Mouse (Mus musculus) right cerebral cortex, postnatal 10 days (tissue): ENCODE measurements at regions not wholly inside any gene's neighbourhood (a gene's known extent, or its start where the extent isn't known, plus 50 kb on each side); places are given as distances from the start of the nearest gene placed in this dataset.

ENCODE experiments used
- DNase-seq, 2 experiments: peaks; one replicate each; pipeline ENCODE4 v3.0.0; 2021; ENCODE audit warnings: low spot score in 2 of 2

GRCm38 (mm10) chr1:169872865-169873264, 55.6 kb upstream of the Ccdc190 start:
- no peak for DNase-seq

DNA sequence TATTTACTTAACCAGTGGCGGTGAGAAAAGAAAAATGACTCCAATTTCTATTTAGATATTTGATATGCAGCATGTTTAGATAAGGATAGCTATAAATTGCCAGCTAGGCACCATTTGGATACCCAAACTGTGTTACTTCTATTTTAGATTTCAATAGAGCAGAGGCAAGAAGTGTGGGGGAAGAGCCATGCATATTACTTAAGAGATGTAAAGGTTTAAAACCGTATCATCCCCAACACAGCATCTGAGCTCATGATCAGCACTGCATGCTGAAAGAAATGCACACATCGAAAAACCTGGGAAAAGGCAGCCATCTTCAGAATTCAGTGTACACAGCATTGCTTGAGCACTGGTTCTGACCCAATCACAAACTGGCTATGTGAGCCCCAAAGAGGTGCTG, 59.8 kb upstream of the Ccdc190 start:
- peak; percentile 26 to 39 for DNase-seq

- no peak for DNase-seq
Measured at GRCm38 (mm10) chr1:169867453-169867852, 61.0 kb upstream of the Ccdc190 start.

GRCm38 (mm10) chr1:169866840-169867239, 61.6 kb upstream of the Ccdc190 start:
- DNase-seq = no peak

DNA sequence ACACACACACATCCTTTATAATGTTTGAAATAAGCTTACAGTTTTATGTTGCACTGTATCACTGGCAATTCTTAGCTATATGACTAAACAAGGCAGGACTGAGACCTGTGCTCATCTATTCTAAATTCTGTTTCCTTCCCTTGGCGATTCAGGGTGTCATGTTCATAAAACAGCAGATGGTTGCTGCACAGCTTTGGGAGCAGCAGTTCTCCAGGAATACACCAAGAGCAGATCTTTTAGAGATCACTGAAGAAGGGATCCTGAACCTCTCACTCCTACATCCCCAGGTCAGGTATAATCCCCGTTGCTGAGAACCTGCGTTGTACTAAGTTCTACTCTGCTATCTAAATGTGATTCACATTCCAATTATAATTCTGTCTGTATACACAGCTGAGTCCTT, 69.4 kb upstream of the Ccdc190 start:
- DNase-seq = no peak

GRCm38 (mm10) chr1:169851663-169852062, 76.8 kb upstream of the Ccdc190 start:
- DNase-seq = peak in 1 of 2 experiments; percentile 45

DNA sequence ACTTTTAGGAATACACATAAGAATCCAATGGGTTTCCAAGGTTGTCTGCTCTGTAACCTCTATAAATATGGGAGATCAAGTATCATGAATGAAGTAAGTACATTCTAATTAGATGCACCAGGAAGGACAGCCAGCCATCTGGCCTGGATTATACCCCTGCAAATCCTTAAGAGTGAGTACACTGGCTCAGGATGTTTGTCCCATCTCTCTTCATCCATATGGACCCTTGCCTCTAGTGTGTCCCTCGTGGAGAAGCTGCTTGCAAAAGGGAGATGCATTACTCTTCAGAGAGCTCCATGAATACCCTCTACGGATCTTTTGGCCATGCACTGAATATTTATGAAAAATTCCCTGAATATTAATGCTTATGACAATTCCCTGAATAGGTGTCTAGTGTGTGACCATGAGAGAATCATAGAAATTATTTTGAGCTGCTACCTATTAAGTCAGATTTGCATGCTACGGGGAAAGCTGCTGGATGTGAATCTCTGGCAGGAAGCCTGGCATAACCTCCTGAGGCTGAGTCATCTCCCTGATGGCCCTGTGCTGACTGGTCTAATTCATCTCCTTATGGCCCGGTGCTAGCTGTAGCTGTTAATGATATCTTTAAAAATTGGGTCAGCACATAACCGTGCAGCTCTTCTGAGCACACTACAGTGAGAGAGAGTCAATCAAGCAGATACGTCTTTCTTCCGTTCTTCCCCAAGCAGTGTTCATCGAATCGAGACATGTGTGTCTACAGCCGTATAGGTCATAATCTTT, 80.0 kb upstream of the Ccdc190 start:
- no peak for DNase-seq

DNA sequence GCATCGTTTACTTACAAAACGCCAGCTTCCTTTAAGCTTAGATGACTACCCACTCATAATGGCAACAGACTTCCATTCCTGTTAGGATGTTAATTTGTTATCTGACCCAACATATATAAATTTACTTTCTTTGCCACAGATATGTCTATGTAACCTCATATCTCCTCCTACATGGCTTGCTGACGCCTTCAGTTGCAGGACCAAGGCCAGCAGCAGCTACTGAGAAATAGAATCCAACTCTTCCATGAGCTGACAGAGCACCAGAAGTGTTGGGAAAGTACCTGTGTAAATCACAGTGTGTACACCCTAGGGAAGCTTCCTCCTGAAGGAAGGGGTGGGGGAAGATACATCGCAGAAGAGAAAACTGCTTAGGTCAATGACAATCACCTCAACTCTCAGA, 86.0 kb upstream of the Ccdc190 start:
- DNase-seq = no peak

- no peak for DNase-seq
Measured at GRCm38 (mm10) chr1:169840948-169841347, 87.5 kb upstream of the Ccdc190 start.

DNA sequence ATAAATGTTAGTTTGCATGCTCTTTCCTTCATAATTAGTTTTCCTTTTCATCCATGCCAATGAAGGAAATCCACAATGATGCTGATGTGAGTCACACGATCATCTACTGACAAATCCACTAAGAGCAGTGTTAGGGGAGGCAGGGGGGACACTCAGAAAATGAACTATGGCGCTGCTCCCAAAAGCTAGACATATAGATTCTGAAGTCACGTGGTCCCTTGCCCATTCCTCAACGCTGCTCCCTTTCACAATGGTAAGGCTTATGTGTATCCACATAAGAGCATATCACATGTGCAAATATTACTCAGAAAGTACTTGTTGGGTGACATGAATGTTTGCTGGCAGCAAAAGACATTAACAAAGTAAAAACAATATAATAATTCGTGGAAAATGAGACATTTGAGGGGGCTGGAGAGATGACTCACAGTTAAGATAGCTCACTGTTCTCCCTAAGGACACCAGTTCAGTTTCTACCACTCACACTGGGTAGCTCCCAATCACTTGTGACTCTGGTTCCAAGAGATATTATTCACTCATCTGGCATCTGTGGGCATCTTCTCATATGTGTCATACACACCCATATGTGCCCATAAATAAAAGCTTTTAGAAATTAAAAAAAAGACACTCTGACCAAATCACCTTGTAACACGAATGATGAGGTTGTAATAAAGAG, 88.3 kb upstream of the Ccdc190 start:
- no peak for DNase-seq

- DNase-seq = no peak
Measured at GRCm38 (mm10) chr1:169833385-169833784, 85.9 kb upstream of the Rgs4 start.

GRCm38 (mm10) chr1:169831326-169832066, 84.1 kb upstream of the Rgs4 start:
- DNase-seq = no peak

DNA sequence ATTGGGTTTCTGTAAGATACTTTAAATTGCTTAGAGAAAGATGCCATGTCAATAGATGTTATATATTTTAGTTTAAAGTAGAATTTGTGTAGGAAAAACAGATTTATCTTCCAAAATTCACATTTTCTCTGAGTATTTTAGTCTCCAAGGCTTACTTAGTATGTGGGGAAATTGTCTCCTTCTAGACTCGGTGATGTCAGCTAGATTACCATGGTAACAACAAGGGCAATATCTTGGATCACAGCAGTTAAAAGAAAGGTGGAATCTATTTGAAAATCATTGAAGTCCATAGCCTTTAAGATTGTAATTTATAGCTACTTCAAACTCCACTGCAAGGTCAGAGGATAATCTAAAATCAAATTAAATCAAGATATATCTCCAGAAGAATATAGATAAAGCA, 83.2 kb upstream of the Rgs4 start:
- DNase-seq = no peak

DNA sequence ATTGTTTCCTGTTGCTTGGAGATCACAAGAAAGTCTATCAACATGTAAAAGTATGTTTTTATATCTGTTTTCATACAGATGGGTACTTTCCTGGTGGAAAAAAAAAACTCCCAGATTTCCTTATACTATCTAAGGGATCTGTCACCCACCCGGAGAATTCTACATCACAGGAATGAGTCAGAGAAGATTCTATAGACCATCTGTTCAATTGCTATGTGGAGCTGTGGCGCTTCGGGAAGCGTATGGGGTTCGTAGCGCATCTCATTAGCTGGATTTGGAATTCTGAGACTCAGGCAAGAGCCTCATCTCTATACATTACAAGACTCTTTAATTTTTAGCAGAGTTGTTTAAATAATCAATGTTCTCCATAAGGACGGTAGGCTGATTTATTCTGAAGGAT, 74.6 kb upstream of the Rgs4 start:
- DNase-seq = peak; percentile 45 to 67

DNA sequence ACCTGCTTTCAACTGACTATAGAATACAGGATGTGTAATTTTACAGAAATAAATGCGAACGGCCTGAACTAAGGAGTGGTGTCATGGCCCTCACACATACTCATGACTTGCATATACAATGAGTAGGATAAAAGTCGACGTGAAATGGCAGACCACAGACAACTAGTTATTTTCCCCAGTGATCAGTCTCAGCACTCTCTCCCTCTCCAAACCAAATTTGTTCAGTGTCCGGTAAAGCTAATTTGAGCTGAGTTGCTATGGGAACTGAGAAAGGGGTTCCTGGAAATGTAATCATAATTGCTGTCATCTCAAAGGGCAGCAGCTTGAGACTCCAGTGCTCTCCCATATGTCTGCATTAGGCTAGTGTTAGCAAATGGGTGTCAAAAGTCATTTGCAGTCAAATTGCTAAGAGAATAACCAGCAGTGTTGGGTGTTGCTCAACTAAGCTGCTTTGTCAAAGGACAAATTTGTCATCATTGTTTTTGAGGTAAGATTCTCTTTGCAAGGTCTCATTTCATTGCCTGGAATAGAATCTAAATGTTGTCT, 72.0 kb upstream of the Rgs4 start:
- no peak for DNase-seq

DNA sequence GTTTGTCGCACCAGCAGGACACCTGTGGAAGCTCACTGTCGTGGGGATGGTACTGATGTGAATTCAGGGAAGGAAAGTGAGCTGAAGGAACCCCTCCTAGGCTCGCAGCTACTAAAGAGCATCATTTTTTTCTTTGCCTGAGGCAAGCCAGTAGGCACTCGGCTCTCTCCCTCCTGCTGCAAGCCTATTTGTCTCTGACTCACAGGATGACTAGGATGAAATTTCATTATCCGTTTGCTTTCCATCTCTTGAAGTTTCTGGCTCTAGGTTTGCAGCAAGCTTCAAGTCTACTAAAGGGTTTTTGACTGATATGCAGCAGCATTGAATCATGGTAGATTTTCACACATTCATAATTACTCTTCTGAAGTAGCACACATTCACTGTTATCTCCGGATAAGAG, 69.5 kb upstream of the Rgs4 start:
- DNase-seq = peak in 1 of 2 experiments; percentile 33

GRCm38 (mm10) chr1:169812512-169813101, 65.2 kb upstream of the Rgs4 start:
- DNase-seq = no peak

DNA sequence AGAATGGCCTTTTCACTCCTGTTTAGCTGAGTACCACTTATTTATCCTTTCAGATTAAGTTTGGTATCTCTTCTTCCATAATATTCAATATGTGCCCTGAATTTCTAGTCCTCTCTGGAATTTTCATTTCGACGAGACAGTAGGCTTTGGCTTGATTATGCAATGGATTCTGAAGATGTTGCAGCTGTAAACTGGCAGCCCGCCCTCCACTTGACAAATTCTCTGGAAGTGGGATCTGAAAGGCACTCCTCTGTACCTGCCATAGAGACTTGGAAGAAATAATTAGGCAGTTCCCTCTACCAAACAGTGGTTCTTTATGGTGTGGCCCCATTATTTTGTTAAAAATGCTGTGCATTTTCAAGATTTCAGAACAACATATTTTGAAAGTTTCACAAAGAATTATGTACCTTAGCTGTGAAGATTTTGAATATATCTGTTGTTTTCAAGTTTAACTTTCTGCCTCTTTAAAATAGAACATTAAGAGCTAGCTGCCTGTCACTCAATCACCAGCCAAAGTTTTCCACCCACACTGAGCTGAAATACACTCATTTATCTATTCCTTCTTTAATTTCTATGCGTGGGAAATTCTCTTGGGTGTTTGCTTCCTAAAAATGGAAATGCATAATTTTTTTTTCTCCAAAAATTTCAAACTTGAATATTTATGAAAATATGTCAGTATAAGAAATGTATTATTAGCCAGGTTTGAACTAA, 56.1 kb upstream of the Rgs4 start:
- peak; percentile 48 to 55 for DNase-seq

DNA sequence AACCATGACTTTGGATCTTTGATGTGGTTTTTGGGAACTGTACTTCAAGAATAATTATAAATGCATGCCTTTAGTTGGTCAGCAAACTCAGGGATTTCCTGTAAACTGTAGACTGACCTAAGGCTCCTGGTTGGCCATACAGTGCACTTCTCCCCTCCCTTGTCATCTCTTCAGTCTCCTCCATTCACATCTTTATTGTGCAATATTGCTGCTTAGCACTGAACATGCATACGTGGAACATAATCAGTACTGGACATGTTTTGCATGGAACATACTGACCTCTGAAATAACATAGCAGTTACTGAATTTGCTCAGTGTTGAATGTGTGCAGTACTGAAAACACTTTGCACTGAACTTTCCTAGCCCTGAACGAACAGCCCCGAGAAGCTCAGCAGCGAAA, 55.4 kb upstream of the Rgs4 start:
- DNase-seq = no peak

DNA sequence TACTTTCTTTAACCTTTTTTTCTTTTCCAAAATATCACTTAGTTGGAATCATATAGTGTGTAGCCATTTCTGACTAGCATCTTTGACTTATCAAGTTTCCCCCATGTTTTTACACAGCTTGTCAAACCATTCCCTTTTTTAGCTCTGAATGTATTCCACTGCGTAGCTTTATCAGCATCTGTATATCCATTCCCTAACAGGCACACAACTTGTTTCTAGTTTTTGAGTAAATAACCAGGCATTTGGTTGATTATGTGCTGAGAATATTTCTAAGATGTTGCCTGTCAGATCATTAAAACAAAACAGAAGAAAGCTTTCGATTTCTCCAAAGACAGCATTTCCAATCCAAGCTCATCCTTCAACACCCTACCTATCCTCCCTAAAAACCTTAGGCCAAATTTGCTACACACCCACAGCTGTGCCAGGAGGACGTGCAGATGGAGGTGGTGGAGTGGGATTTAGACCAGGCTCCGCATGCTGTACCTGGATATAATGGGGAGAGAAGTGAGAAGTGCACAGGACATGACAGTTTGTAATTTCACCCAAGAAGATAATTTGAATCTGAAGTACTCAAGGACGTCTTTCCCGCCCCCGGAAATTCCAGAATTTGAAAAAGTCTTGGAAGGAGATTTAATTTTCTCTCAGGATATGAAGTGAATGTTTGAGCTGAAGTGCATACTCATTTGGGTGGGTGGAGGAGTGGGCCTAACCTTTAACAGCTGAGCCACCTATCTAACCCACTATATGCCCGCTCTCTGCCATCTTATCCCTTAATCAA, 54.8 kb upstream of the Rgs4 start:
- DNase-seq = no peak
